Mouse (Mus musculus) lung, embryonic 15.5 days (tissue): ENCODE measurements around the gene Kcnq1. TPM values are rescaled to one million over a fixed set of nuclear protein-coding genes. Genes with fewer than 3 reads are reported as not detected.
A peak's percentile ranks its signal among the peaks of the same experiment; 100 is the strongest.

Experiments
- ATAC-seq: fragments of 200-750 bp; cut with Nextera tagmentation; 2 replicates; pipeline ENCODE4 v1.8.0; 2017; ENCODE audit warnings: moderate number of reproducible peaks, borderline replicate concordance; ENCODE audit not compliant: low FRiP score, low TSS enrichment; ENCODE audit errors: extremely low read depth
- H3K27ac ChIP-seq: fragments of 300-500 bp; sonication (generic); 2 replicates; pipeline ENCODE4 v1.5.1; 2015; ENCODE audit warnings: moderate library complexity, mild to moderate bottlenecking, inconsistent platforms
- H3K27me3 ChIP-seq: fragments of 300-500 bp; sonication (generic); 2 replicates; pipeline ENCODE4 v1.6.1; 2015; ENCODE audit warnings: inconsistent platforms
- H3K36me3 ChIP-seq: fragments of 300-500 bp; sonication (generic); 2 replicates; pipeline ENCODE4 v1.6.1; 2015; ENCODE audit warnings: inconsistent platforms
- H3K4me1 ChIP-seq: fragments of 300-500 bp; sonication (generic); 2 replicates; pipeline ENCODE4 v1.6.1; 2015; ENCODE audit warnings: inconsistent platforms
- H3K4me2 ChIP-seq: fragments of 300-500 bp; sonication (generic); 2 replicates; pipeline ENCODE4 v1.6.1; 2015; ENCODE audit warnings: inconsistent platforms, mild to moderate bottlenecking, moderate library complexity
- H3K4me3 ChIP-seq: fragments of 300-500 bp; sonication (generic); 2 replicates; pipeline ENCODE4 v1.5.1; 2015; ENCODE audit warnings: mild to moderate bottlenecking, inconsistent platforms
- H3K9ac ChIP-seq: fragments of 300-500 bp; sonication (generic); 2 replicates; pipeline ENCODE4 v1.6.1; 2015; ENCODE audit warnings: inconsistent platforms
- H3K9me3 ChIP-seq: fragments of 300-500 bp; sonication (generic); 2 replicates; pipeline ENCODE4 v1.6.1; 2016; ENCODE audit warnings: inconsistent platforms
- WGBS: fragments of 180-500 bp; shearing (Covaris S2); methylation state at CpG from one replicate; pipeline ENCODE4 v1.1.7; 2015; 5-methylcytosine and 5-hydroxymethylcytosine counted together
- polyA plus RNA-seq: library from polyadenylated mRNA; unstranded; fragments of >200 nt; fragmentation: Nextera tagmentation; extraction: Ambion mirVana; gene quantifications from 2 replicates; pipeline ENCODE4 v1.2.1, GENCODE M21; 2015

Kcnq1 gene
- polyA plus RNA-seq, 1 experiment from 2014 or later, result 6.0 TPM

GRCm38 (mm10) chr7:143093847-143094246 lies 12.3 kb upstream of the Kcnq1 start:
- Histone ChIP-seq H3K9me3 (no peaks in the 10 kb centered on the region), H3K9ac (no peak overlapping the region), H3K27ac (no peak overlapping the region), H3K4me1 (no peaks in the 10 kb centered on the region), H3K4me2 (no peak overlapping the region), H3K4me3 (no peak overlapping the region), H3K27me3 (no peaks in the 10 kb centered on the region), H3K36me3 (no peaks in the 10 kb centered on the region)
- 58% methylated on average over 3 of the region's 3 CpGs for WGBS
- no peak for ATAC-seq

GRCm38 (mm10) chr7:143094592-143095553 lies 11.3 kb upstream of the Kcnq1 start, which contains the start of gene Trpm5:
Gene Trpm5, minus strand, starts transcription at chr7:143094642.
- Histone ChIP-seq H3K27me3 (no peaks in the 10 kb centered on the region), H3K36me3 (no peaks in the 10 kb centered on the region), H3K4me3 (no peak within 1 kb of the TSS), H3K4me2 (no peak within 1 kb of the TSS), H3K4me1 (no peaks in the 10 kb centered on the region), H3K9me3 (no peaks in the 10 kb centered on the region), H3K9ac (no peak within 1 kb of the TSS), H3K27ac (no peak within 1 kb of the TSS)
- WGBS, result 35% methylated on average over 10 of the region's 10 CpGs
- ATAC-seq, result peak; percentile 16; the same call in 1 of the 2 replicates

- Histone ChIP-seq H3K9ac (no peak overlapping the region), H3K27me3 (no peaks in the 10 kb centered on the region), H3K36me3 (no peaks in the 10 kb centered on the region), H3K4me1 (no peaks in the 10 kb centered on the region), H3K4me3 (no peak overlapping the region), H3K4me2 (no peak overlapping the region), H3K9me3 (no peaks in the 10 kb centered on the region), H3K27ac (no peak overlapping the region)
- ATAC-seq, result no peak
- 39% methylated on average over 1 of the region's 1 CpGs for WGBS
Observed at GRCm38 (mm10) chr7:143095554-143095907, 10.6 kb upstream of the Kcnq1 start.

- Histone ChIP-seq H3K4me1 (no peaks in the 10 kb centered on the region; the same call in 1 of the 2 replicates), H3K4me2 (no peak overlapping the region), H3K36me3 (no peaks in the 10 kb centered on the region), H3K27me3 (peaks cover 6% of the 10 kb centered on the region), H3K9ac (no peak overlapping the region), H3K9me3 (no peaks in the 10 kb centered on the region), H3K4me3 (no peak overlapping the region), H3K27ac (no peak overlapping the region)
- ATAC-seq, result no peak
- 42% methylated on average over 4 of the region's 4 CpGs for WGBS
Observed at GRCm38 (mm10) chr7:143100759-143101158, 5.4 kb upstream of the Kcnq1 start.

GRCm38 (mm10) chr7:143105258-143105897 lies 784 bp upstream of the Kcnq1 start:
- peaks cover 23% of the 10 kb centered on the region for H3K4me1 ChIP-seq
- WGBS, result 45% methylated on average over 11 of the region's 11 CpGs
- H3K4me2 ChIP-seq, result no peak overlapping the region
- peaks cover 38% of the 10 kb centered on the region for H3K27me3 ChIP-seq
- H3K36me3 ChIP-seq, result no peaks in the 10 kb centered on the region
- no peak overlapping the region for H3K9ac ChIP-seq
- no peak overlapping the region for H3K4me3 ChIP-seq
- no peaks in the 10 kb centered on the region for H3K9me3 ChIP-seq
- ATAC-seq, result no peak
- H3K27ac ChIP-seq, result no peak overlapping the region

- whole genome bisulfite sequencing, result 5% methylated on average over 56 of the region's 57 CpGs
Observed at GRCm38 (mm10) chr7:143106672-143107465, 707 bp downstream of the Kcnq1 start.

GRCm38 (mm10) chr7:143108200-143108599 lies 2.0 kb downstream of the Kcnq1 start:
- no peaks in the 10 kb centered on the region for H3K9me3 ChIP-seq
- ATAC-seq, result peak; percentile 6; the same call in 1 of the 2 replicates
- H3K4me1 ChIP-seq, result peaks cover 27% of the 10 kb centered on the region
- H3K27me3 ChIP-seq, result peaks cover 38% of the 10 kb centered on the region
- H3K27ac ChIP-seq, result peak overlapping the region; percentile 60
- H3K9ac ChIP-seq, result no peak overlapping the region
- 31% methylated on average over 5 of the region's 5 CpGs for WGBS
- peak overlapping the region; percentile 84 for H3K4me2 ChIP-seq
- 0 out of 2 replicates have a peak overlapping the region, but pooled peaks have one; percentile 44 for H3K4me3 ChIP-seq
- H3K36me3 ChIP-seq, result no peaks in the 10 kb centered on the region

More at GRCm38 (mm10) chr7:143106672-143107465, 707 bp downstream of the Kcnq1 start:
- peak; percentile 58 for ATAC-seq
- Histone ChIP-seq H3K9ac (peak overlapping the region; percentile 35), H3K4me3 (peak overlapping the region; percentile 44), H3K4me1 (peaks cover 27% of the 10 kb centered on the region), H3K9me3 (no peaks in the 10 kb centered on the region), H3K4me2 (peak overlapping the region; percentile 84), H3K27ac (no peak overlapping the region), H3K36me3 (no peaks in the 10 kb centered on the region), H3K27me3 (peaks cover 38% of the 10 kb centered on the region)

- peaks cover 38% of the 10 kb centered on the region for H3K27me3 ChIP-seq
- no peak overlapping the region for H3K4me3 ChIP-seq
- whole genome bisulfite sequencing, result 18% methylated on average over 3 of the region's 3 CpGs
- H3K9me3 ChIP-seq, result no peaks in the 10 kb centered on the region
- peak overlapping the region; percentile 84 for H3K4me2 ChIP-seq
- no peak for ATAC-seq
- H3K27ac ChIP-seq, result peak overlapping the region; percentile 65
- no peaks in the 10 kb centered on the region for H3K36me3 ChIP-seq
- H3K9ac ChIP-seq, result no peak overlapping the region
- H3K4me1 ChIP-seq, result peaks cover 27% of the 10 kb centered on the region
Observed at GRCm38 (mm10) chr7:143108996-143109660, 3.0 kb downstream of the Kcnq1 start.

- no peak overlapping the region for H3K9ac ChIP-seq
- H3K36me3 ChIP-seq, result no peaks in the 10 kb centered on the region
- 58% methylated on average over 3 of the region's 3 CpGs for WGBS
- H3K27ac ChIP-seq, result peak overlapping the region; percentile 65
- H3K9me3 ChIP-seq, result no peaks in the 10 kb centered on the region
- peaks cover 27% of the 10 kb centered on the region for H3K4me1 ChIP-seq
- peaks cover 38% of the 10 kb centered on the region for H3K27me3 ChIP-seq
- peak overlapping the region; percentile 84 for H3K4me2 ChIP-seq
- no peak overlapping the region for H3K4me3 ChIP-seq
- no peak for ATAC-seq
Observed at GRCm38 (mm10) chr7:143109696-143110095, 3.5 kb downstream of the Kcnq1 start.

GRCm38 (mm10) chr7:143110803-143111202 lies 4.6 kb downstream of the Kcnq1 start:
- no peak overlapping the region for H3K9ac ChIP-seq
- H3K4me3 ChIP-seq, result no peak overlapping the region
- no peak overlapping the region for H3K27ac ChIP-seq
- no peaks in the 10 kb centered on the region for H3K9me3 ChIP-seq
- no peaks in the 10 kb centered on the region for H3K36me3 ChIP-seq
- H3K4me1 ChIP-seq, result peaks cover 27% of the 10 kb centered on the region
- ATAC-seq, result no peak
- H3K27me3 ChIP-seq, result peaks cover 32% of the 10 kb centered on the region
- no peak overlapping the region for H3K4me2 ChIP-seq
- 58% methylated on average over 1 of the region's 1 CpGs for WGBS

- no peak overlapping the region for H3K4me2 ChIP-seq
- peaks cover 24% of the 10 kb centered on the region for H3K4me1 ChIP-seq
- no peaks in the 10 kb centered on the region for H3K9me3 ChIP-seq
- H3K9ac ChIP-seq, result no peak overlapping the region
- H3K36me3 ChIP-seq, result no peaks in the 10 kb centered on the region
- no peak overlapping the region for H3K4me3 ChIP-seq
- no peak overlapping the region for H3K27ac ChIP-seq
- 31% methylated on average over 4 of the region's 4 CpGs for WGBS
- peaks cover 22% of the 10 kb centered on the region for H3K27me3 ChIP-seq
- no peak for ATAC-seq
Observed at GRCm38 (mm10) chr7:143111719-143112118, 5.6 kb downstream of the Kcnq1 start.
